Mouse (Mus musculus): Measurements from ENCODE around the gene Fbxl7.

GRCm38 (mm10) chr15:26809569-26809968 is 85.8 kb downstream of the Fbxl7 start:
- TF ChIP-seq CTCF (IDR thresholded peaks at IDR 0.05; ENCODE audit: low read depth) (no peak), EP300 (IDR thresholded peaks at IDR 0.05; ENCODE audit: low read depth) (no peak)

Data from liver, embryonic 14.5 days (tissue).